Mouse (Mus musculus) CH12.LX (cell line): ENCODE measurements around the gene Gm10271. TPM values are rescaled to one million over a fixed set of nuclear protein-coding genes. Genes with fewer than 3 reads are reported as not detected.

Source experiments
- DNase-seq: peaks from one replicate; pipeline ENCODE4 v3.0.0-alpha.2; 2013; ENCODE audit errors: extremely low read depth
- H3K27ac ChIP-seq: 2 replicates; pipeline ENCODE4 v1.5.1; 2012; ENCODE audit warnings: low read depth, mild to moderate bottlenecking, control low read depth, moderate library complexity; ENCODE audit not compliant: insufficient read depth
- H3K27me3 ChIP-seq: replicated peaks from 2 replicates; pipeline ENCODE3; 2012; ENCODE audit warnings: inconsistent platforms
- H3K36me3 ChIP-seq, 2 experiments: replicated peaks in 1 of 2; 2 replicates each; pipeline versions ENCODE3 to v1.6.1; 2012; ENCODE audit warnings: inconsistent platforms in 1 of 2, low read length in 1 of 2, mild to moderate bottlenecking in 1 of 2, mixed read lengths in 1 of 2, moderate library complexity in 1 of 2; ENCODE audit not compliant: control insufficient read depth in 1 of 2, insufficient read depth in 1 of 2
- H3K4me1 ChIP-seq, 2 experiments: 2 replicates each; pipeline ENCODE4 v1.6.1; 2012; ENCODE audit warnings: inconsistent platforms in 1 of 2, moderate library complexity in 1 of 2; ENCODE audit not compliant: insufficient read depth in 2 of 2, control insufficient read depth in 1 of 2
- H3K4me2 ChIP-seq: 2 replicates; pipeline ENCODE4 v1.6.1; 2012; ENCODE audit warnings: low read depth, mild to moderate bottlenecking, control low read depth; ENCODE audit not compliant: poor library complexity, insufficient read depth, severe bottlenecking
- H3K4me3 ChIP-seq, 3 experiments: fragments of 150-350 bp in 1 of 3; sonication (generic) in 1 of 3; replicated peaks in 1 of 3; 2 replicates each; pipeline versions ENCODE3 to v1.5.1; 2011 to 2012; ENCODE audit warnings: low read depth in 2 of 3, low read length in 2 of 3, mild to moderate bottlenecking in 2 of 3, moderate library complexity in 2 of 3, control low read depth in 1 of 3, improper control_type of control experiment in 1 of 3, inconsistent platforms in 1 of 3, mixed read lengths in 1 of 3; ENCODE audit not compliant: poor library complexity in 1 of 3
- H3K79me2 ChIP-seq: replicated peaks from 2 replicates; pipeline ENCODE4 v1.6.1; 2012; ENCODE audit warnings: mild to moderate bottlenecking, moderate library complexity; ENCODE audit not compliant: control insufficient read depth, poor library complexity, insufficient read depth, severe bottlenecking; ENCODE audit errors: extremely low read depth
- H3K9ac ChIP-seq: 2 replicates; pipeline ENCODE4 v1.6.1; 2012; ENCODE audit warnings: low read depth, mild to moderate bottlenecking, control low read depth, moderate library complexity; ENCODE audit not compliant: insufficient read depth
- H3K9me3 ChIP-seq: replicated peaks from 2 replicates; pipeline ENCODE3; 2012; ENCODE audit warnings: low read length, inconsistent platforms, mixed read lengths
- CTCF ChIP-seq, 2 experiments: IDR thresholded peaks in 1 of 2; conservative IDR thresholded peaks in 1 of 2; 2 replicates each; pipeline ENCODE4 v1.5.1; 2011 to 2012; ENCODE audit warnings: low read depth in 2 of 2, low read length in 2 of 2, improper control_type of control experiment in 1 of 2, inconsistent platforms in 1 of 2, mild to moderate bottlenecking in 1 of 2, moderate library complexity in 1 of 2
- ELF1 ChIP-seq: IDR thresholded peaks from 2 replicates; pipeline ENCODE4 v1.6.1; 2014; ENCODE audit warnings: low read depth, mild to moderate bottlenecking, inconsistent platforms, low read length, improper control_type of control experiment
- ETS1 ChIP-seq: conservative IDR thresholded peaks from 2 replicates; pipeline ENCODE4 v1.6.1; 2012; ENCODE audit warnings: low read depth, mild to moderate bottlenecking, inconsistent platforms, low read length, improper control_type of control experiment, moderate library complexity
- GABPA ChIP-seq: IDR thresholded peaks from 2 replicates; pipeline ENCODE4 v1.6.1; 2012; ENCODE audit warnings: low read depth, low read length, improper control_type of control experiment, inconsistent platforms; ENCODE audit not compliant: insufficient replicate concordance
- MAX ChIP-seq: IDR thresholded peaks from 2 replicates; pipeline ENCODE4 v1.6.1; 2011; ENCODE audit warnings: low read length, improper control_type of control experiment
- MEF2A ChIP-seq: IDR thresholded peaks from 2 replicates; pipeline ENCODE4 v1.6.1; 2014; ENCODE audit warnings: low read depth, mild to moderate bottlenecking, inconsistent platforms, low read length, improper control_type of control experiment, borderline replicate concordance
- MXI1 ChIP-seq: IDR thresholded peaks from 2 replicates; pipeline ENCODE4 v1.6.1; 2011; ENCODE audit warnings: mild to moderate bottlenecking, low read depth, low read length, improper control_type of control experiment
- PAX5 ChIP-seq: IDR thresholded peaks from 2 replicates; pipeline ENCODE4 v1.6.1; 2012; ENCODE audit warnings: low read length, inconsistent platforms, mixed read lengths
- RAD21 ChIP-seq: IDR thresholded peaks from 2 replicates; pipeline ENCODE4 v1.6.1; 2011; ENCODE audit warnings: low read depth, mild to moderate bottlenecking, low read length, improper control_type of control experiment, moderate library complexity
- TBP ChIP-seq: conservative IDR thresholded peaks from 2 replicates; pipeline ENCODE4 v1.6.1; 2011; ENCODE audit warnings: low read depth, low read length, improper control_type of control experiment
- TCF12 ChIP-seq: IDR thresholded peaks from 2 replicates; pipeline ENCODE4 v1.6.1; 2014; ENCODE audit warnings: low read depth, mild to moderate bottlenecking, inconsistent platforms, low read length, improper control_type of control experiment
- ZMIZ1 ChIP-seq: IDR thresholded peaks from 2 replicates; pipeline ENCODE4 v1.6.1; 2012; ENCODE audit warnings: low read depth, mild to moderate bottlenecking, inconsistent platforms, low read length, improper control_type of control experiment
- dilution Hi-C: fragments of 300-500 bp; cut with MboI; formaldehyde crosslinking; loops from 2 replicates; pipeline ENCODE4 v1.14.3; 2020; ENCODE audit warnings: low sequenced_read_pairs; ENCODE audit not compliant: extremely low pct_unique_long_range_greater_than_20kb, extremely low pct_ligation_motif_present
- in situ Hi-C: fragments of 300-500 bp; cut with MboI; formaldehyde crosslinking; loops from 3 replicates; pipeline ENCODE4 v1.14.3; 2019; ENCODE audit warnings: low sequenced_read_pairs, low pct_ligation_motif_present, low pct_unique_long_range_greater_than_20kb, mixed read lengths
- polyA plus RNA-seq: library from polyadenylated mRNA; unstranded; fragments of >175 nt; gene quantifications from 2 replicates; pipeline ENCODE4 v1.2.1, GENCODE M21; 2012; ENCODE audit warnings: low read depth; ENCODE audit not compliant: insufficient read length
- total RNA-seq, 2 experiments: library from RNA; depleted of rRNA; stranded (reverse); fragments of 300-350 nt in 1 of 2; fragments of >200 nt in 1 of 2; gene quantifications; 2 replicates each; pipeline ENCODE4 v1.2.3; 2012 to 2014

The Gm10271 gene
- total and polyA plus RNA-seq, 3 experiments = not detected

- no peak for TF ChIP-seq PAX5
- dilution Hi-C loops = no loop called here
Measured at GRCm38 (mm10) chr10:117009691-117010090, 37.3 kb upstream of the Gm10271 start.

GRCm38 (mm10) chr10:117005707-117006464 is 33.5 kb upstream of the Gm10271 start:
- Histone ChIP-seq H3K4me1 (no peaks in the 10 kb centered on the region), H3K4me3 (no peak overlapping the region), H3K9ac (no peak overlapping the region), H3K27me3 (no peaks in the 10 kb centered on the region), H3K36me3 (no peaks in the 10 kb centered on the region), H3K4me2 (no peak overlapping the region), H3K27ac (no peak overlapping the region), H3K9me3 (no peaks in the 10 kb centered on the region), H3K79me2 (no peaks in the 10 kb centered on the region)
- no peak for DNase-seq
- in situ Hi-C loops (no loop called here), dilution Hi-C loops (no loop called here)
- TF ChIP-seq TCF12 (no peak), GABPA (no peak), ETS1 (no peak), ELF1 (no peak), TBP (no peak), ZMIZ1 (no peak), CTCF (conservative IDR thresholded peaks at IDR 0.05 in 1 of 2, IDR thresholded peaks at IDR 0.05 in 1 of 2; ENCODE audit: low read depth in 2 of 2, low read length in 2 of 2) (no peak), MXI1 (no peak)

More at GRCm38 (mm10) chr10:117009691-117010090, 37.3 kb upstream of the Gm10271 start:
- no peak overlapping the region for H3K9ac ChIP-seq
- DNase-seq = no peak
- in situ Hi-C loops = no loop called here
- no peaks in the 10 kb centered on the region for H3K36me3 ChIP-seq
- no peak overlapping the region for H3K27ac ChIP-seq
- H3K27me3 ChIP-seq = no peaks in the 10 kb centered on the region
- H3K79me2 ChIP-seq = no peaks in the 10 kb centered on the region
- peaks cover 0 to 13% of the 10 kb centered on the region in 2 experiments; a peak in 2 of 4 replicates for H3K4me1 ChIP-seq
- H3K9me3 ChIP-seq = peaks cover under 1% of the 10 kb centered on the region
- no peak overlapping the region for H3K4me3 ChIP-seq
- H3K4me2 ChIP-seq = no peak overlapping the region

DNA sequence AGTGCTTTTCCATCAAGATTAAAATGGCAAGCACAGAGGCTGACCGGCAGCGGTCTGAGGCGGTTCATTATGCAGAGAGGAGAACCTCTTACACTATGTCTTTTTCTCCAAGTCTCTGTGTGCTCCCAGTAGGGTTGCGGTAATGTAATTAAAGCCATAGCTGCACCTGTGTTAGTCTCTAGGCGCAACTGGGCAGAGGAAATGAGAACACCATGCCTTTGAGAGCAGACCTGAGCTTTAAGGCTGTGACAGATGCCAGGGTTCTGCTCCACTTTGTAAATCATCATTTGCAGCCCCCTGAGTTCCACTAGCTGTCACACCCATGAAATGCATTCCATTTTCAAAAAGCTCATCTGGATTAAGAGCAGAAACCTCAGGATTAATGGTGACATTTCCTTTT is 32.3 kb upstream of the Gm10271 start:
- no peak overlapping the region for H3K27ac ChIP-seq
- TF ChIP-seq GABPA (no peak), RAD21 (no peak), ETS1 (no peak), MAX (no peak), MEF2A (no peak)
- H3K36me3 ChIP-seq = no peaks in the 10 kb centered on the region
- no peaks in the 10 kb centered on the region for H3K27me3 ChIP-seq
- no peak overlapping the region for H3K9ac ChIP-seq
- in situ Hi-C loops (no loop called here), dilution Hi-C loops (no loop called here)
- H3K4me2 ChIP-seq = no peak overlapping the region
- H3K79me2 ChIP-seq = no peaks in the 10 kb centered on the region
- no peak for DNase-seq
- H3K9me3 ChIP-seq = no peaks in the 10 kb centered on the region
- no peaks in the 10 kb centered on the region for H3K4me1 ChIP-seq
- H3K4me3 ChIP-seq = no peak overlapping the region
